ENCODE assay signal across 19 mouse cellular contexts in genomic region chr9:75495945-75496344, GRCm38 (mm10). TPM values are rescaled to one million over a fixed set of nuclear protein-coding genes. Genes with fewer than 3 reads are reported as not detected.
A peak's percentile ranks its signal among the peaks of the same experiment; 100 is the strongest.
DNase-seq lines count a peak whose midpoint lies in the region; ATAC-seq and TF ChIP-seq lines count a peak whose summit lies in the region.
"Had no signal": no experiment of that assay in that cellular context is flagged by ENCODE, and none has a peak within 500 bp of the region (broad histone marks: within the 10 kb centered on the region; RNA-seq: fewer than 3 reads in every experiment).

No protein-coding gene starts in this region.

- intact Hi-C loops in gastrocnemius, postnatal 14 days (cut with DNase I; ENCODE audit: low total_unique reads): no loop called here

- no peaks in the 10 kb centered on the region for H3K27me3 ChIP-seq in heart, embryonic 12.5 days (replicated peaks)
- no peaks in the 10 kb centered on the region for H3K27me3 ChIP-seq in kidney, postnatal 0 days (ENCODE audit: insufficient read depth, low read length)
- no peaks in the 10 kb centered on the region for H3K27me3 ChIP-seq in embryonic facial prominence, embryonic 10.5 days (replicated peaks; ENCODE audit: low read depth, poor library complexity, severe bottlenecking)
- H3K27me3 ChIP-seq: neural tube, embryonic 13.5 days had no signal

- peaks cover 40% of the 10 kb centered on the region for H3K36me3 ChIP-seq in heart, embryonic 12.5 days
- peaks cover 13% of the 10 kb centered on the region; the same call in 1 of the 2 replicates for H3K36me3 ChIP-seq in kidney, postnatal 0 days (ENCODE audit: insufficient read depth, low read length)
- peaks cover 39% of the 10 kb centered on the region for H3K36me3 ChIP-seq in embryonic facial prominence, embryonic 10.5 days (replicated peaks)

- TF ChIP-seq POLR2A in cortical plate, adult 2 months (IDR thresholded peaks at IDR 0.05; ENCODE audit: extremely low read depth, insufficient read depth, low read length): no peak

- H3K4me2 ChIP-seq in heart, embryonic 12.5 days: no peak overlapping the region
- no peak overlapping the region for H3K4me2 ChIP-seq in kidney, postnatal 0 days (ENCODE audit: low read length)
- H3K4me2 ChIP-seq: lung, embryonic 14.5 days; neural tube, embryonic 13.5 days had no signal

- 60% methylated on average over 10 of the region's 10 CpGs for WGBS in heart, embryonic 12.5 days
- 26% methylated on average over 10 of the region's 10 CpGs for WGBS in kidney, postnatal 0 days
- 45% methylated on average over 10 of the region's 10 CpGs for WGBS in embryonic facial prominence, embryonic 10.5 days

- TF ChIP-seq CTCF in kidney, postnatal 0 days (IDR thresholded peaks at IDR 0.05; ENCODE audit: low read depth): peak; percentile 6; the same call in 1 of the 2 replicates
- TF ChIP-seq CTCF in cortical plate, adult 2 months (IDR thresholded peaks at IDR 0.05; ENCODE audit: extremely low read depth, insufficient read depth, low read length): no peak

- H3K4me1 ChIP-seq in heart, embryonic 12.5 days (replicated peaks): peaks cover 9% of the 10 kb centered on the region; the same call in 1 of the 2 replicates
- H3K4me1 ChIP-seq in kidney, postnatal 0 days (replicated peaks; ENCODE audit: insufficient read depth, low read length): no peaks in the 10 kb centered on the region
- H3K4me1 ChIP-seq in cortical plate, adult 2 months (ENCODE audit: control insufficient read depth, insufficient read depth, low read length): 0 out of 2 replicates have a peak, but pooled peaks cover 1% of the 10 kb centered on the region
- peaks cover 20% of the 10 kb centered on the region for H3K4me1 ChIP-seq in embryonic facial prominence, embryonic 10.5 days
- H3K4me1 ChIP-seq: neural tube, embryonic 13.5 days had no signal

- no peak overlapping the region for H3K9ac ChIP-seq in heart, embryonic 12.5 days
- H3K9ac ChIP-seq in kidney, postnatal 0 days (ENCODE audit: low read depth, low read length): no peak overlapping the region
- H3K9ac ChIP-seq: lung, embryonic 14.5 days; neural tube, embryonic 13.5 days had no signal

- no peak overlapping the region for H3K27ac ChIP-seq in heart, embryonic 12.5 days (ENCODE audit: poor library complexity, severe bottlenecking)
- peak overlapping the region; percentile 19; the same call in 1 of the 2 replicates for H3K27ac ChIP-seq in kidney, postnatal 0 days
- peak overlapping the region; percentile 48; the same call in 1 of the 2 replicates for H3K27ac ChIP-seq in cortical plate, adult 2 months (ENCODE audit: insufficient read depth, low read length)
- H3K27ac ChIP-seq in embryonic facial prominence, embryonic 10.5 days (replicated peaks): peak overlapping the region; percentile 48
- H3K27ac ChIP-seq: neural tube, embryonic 13.5 days had no signal

- H3K4me3 ChIP-seq in heart, embryonic 12.5 days: no peak overlapping the region
- no peak overlapping the region for H3K4me3 ChIP-seq in kidney, postnatal 0 days (replicated peaks; ENCODE audit: low read depth, low read length)
- H3K4me3 ChIP-seq in cortical plate, adult 2 months (ENCODE audit: insufficient read depth, low read length): no peak overlapping the region
- H3K4me3 ChIP-seq in embryonic facial prominence, embryonic 10.5 days: no peak overlapping the region
- H3K4me3 ChIP-seq: erythroblast, embryonic 14.5 days; neural tube, embryonic 13.5 days had no signal

- ATAC-seq in heart, embryonic 12.5 days (ENCODE audit: insufficient number of reproducible peaks, low FRiP score): peak; percentile 64
- ATAC-seq in kidney, postnatal 0 days (replicated peaks; ENCODE audit: low FRiP score, low read depth): peak; percentile 89
- ATAC-seq: inflammation-experienced regulatory T-cells, adult 6 months had no signal

- H3K9me3 ChIP-seq in heart, embryonic 12.5 days (replicated peaks): no peaks in the 10 kb centered on the region; the same call in 1 of the 2 replicates
- H3K9me3 ChIP-seq in kidney, postnatal 0 days (replicated peaks; ENCODE audit: low read length): no peaks in the 10 kb centered on the region
- peaks cover 3% of the 10 kb centered on the region; the same call in 1 of the 2 replicates for H3K9me3 ChIP-seq in embryonic facial prominence, embryonic 10.5 days
- H3K9me3 ChIP-seq: neural tube, embryonic 13.5 days had no signal

- no peak for DNase-seq in heart, adult 11 months
- DNase-seq in kidney, postnatal 0 days (ENCODE audit: low spot score): peak; percentile 79
- no peak for DNase-seq in kidney, postnatal 14 days
- peak; percentile 54 for DNase-seq in embryonic facial prominence, embryonic 10.5 days (ENCODE audit: low spot score)
- DNase-seq in gastrocnemius, postnatal 14 days: no peak
- no peak for DNase-seq in thymus, postnatal 4 days
- DNase-seq: adrenal gland, postnatal 14 days; B cell, adult 2 months; cerebellum, adult 18-20 months; heart, postnatal 4 days; kidney, postnatal 10 days; lung, embryonic 14.5 days; right cerebral cortex, postnatal 14 days; thymus, postnatal 25 days had no signal

RNA-seq across cellular contexts. Expression of gene Leo1, which starts 54.6 kb away (rescaled TPM):
- polyA plus RNA-seq in heart, embryonic 12.5 days (2016; fragmentation: Nextera tagmentation; extraction: Ambion mirVana): 33.8 and 37.0 TPM in 2 replicates
- polyA plus RNA-seq in kidney, postnatal 0 days (2015; fragmentation: Nextera tagmentation; extraction: Ambion mirVana): 31.4 and 36.6 TPM in 2 replicates
- 12.9 and 13.0 TPM in 2 replicates for polyA plus RNA-seq in cortical plate, adult 2 months (2012; rRNA removed)
- 53.9 and 57.7 TPM in 2 replicates for polyA plus RNA-seq in embryonic facial prominence, embryonic 10.5 days (2016; fragmentation: Nextera tagmentation; extraction: Ambion mirVana)
- total RNA-seq in gastrocnemius, postnatal 14 days (2021): 10 to 100 TPM; 17.3 to 22.2 TPM

Comparison
In these comparisons a context has a peak if more than half of its experiments do, and no peak if none do; other contexts are left out.
1. DNase-seq: peak in kidney, postnatal 0 days (single experiment) and embryonic facial prominence, embryonic 10.5 days (single experiment); none in heart, adult 11 months (single experiment), kidney, postnatal 14 days (single experiment), gastrocnemius, postnatal 14 days (single experiment) and thymus, postnatal 4 days (single experiment).